Mouse (Mus musculus): ENCODE data around the gene Cdc14a.

The Cdc14a gene

GRCm38 (mm10) chr3:116423353-116424159 lies at the start of gene Cdc14a:
Gene Cdc14a (minus strand): TSS chr3:116424032.
- DNase-seq (ENCODE audit: low spot score), result peak; percentile 66

- no peak for DNase-seq (ENCODE audit: low spot score)
Observed at GRCm38 (mm10) chr3:116465709-116466108, 41.9 kb upstream of the Cdc14a start.

GRCm38 (mm10) chr3:116464318-116464717 lies 40.5 kb upstream of the Cdc14a start:
- no peak for DNase-seq (ENCODE audit: low spot score)

GRCm38 (mm10) chr3:116461053-116461452 lies 37.2 kb upstream of the Cdc14a start:
- no peak for DNase-seq (ENCODE audit: low spot score)

GRCm38 (mm10) chr3:116454529-116454928 lies 30.7 kb upstream of the Cdc14a start:
- DNase-seq (ENCODE audit: low spot score), result no peak

- no peak for DNase-seq (ENCODE audit: low spot score)
Observed at GRCm38 (mm10) chr3:116450741-116451140, 26.9 kb upstream of the Cdc14a start.

- DNase-seq (ENCODE audit: low spot score), result no peak
Observed at GRCm38 (mm10) chr3:116444327-116444726, 20.5 kb upstream of the Cdc14a start.

- no peak for DNase-seq (ENCODE audit: low spot score)
Observed at GRCm38 (mm10) chr3:116442788-116443187, 19.0 kb upstream of the Cdc14a start.

GRCm38 (mm10) chr3:116441518-116442205 lies 17.8 kb upstream of the Cdc14a start:
- DNase-seq (ENCODE audit: low spot score), result no peak

GRCm38 (mm10) chr3:116440066-116440997 lies 16.5 kb upstream of the Cdc14a start:
- DNase-seq (ENCODE audit: low spot score), result no peak

- no peak for DNase-seq (ENCODE audit: low spot score)
Observed at GRCm38 (mm10) chr3:116436811-116437601, 13.2 kb upstream of the Cdc14a start.

- DNase-seq (ENCODE audit: low spot score), result no peak
Observed at GRCm38 (mm10) chr3:116436113-116436512, 12.3 kb upstream of the Cdc14a start.

- DNase-seq (ENCODE audit: low spot score), result no peak
Observed at GRCm38 (mm10) chr3:116434757-116435156, 10.9 kb upstream of the Cdc14a start.

GRCm38 (mm10) chr3:116425901-116426300 lies 2.1 kb upstream of the Cdc14a start:
- DNase-seq (ENCODE audit: low spot score), result no peak

- peak; percentile 71 for DNase-seq (ENCODE audit: low spot score)
Observed at GRCm38 (mm10) chr3:116424973-116425284, 1.1 kb upstream of the Cdc14a start.

GRCm38 (mm10) chr3:116424160-116424972 lies 534 bp upstream of the Cdc14a start:
- peak; percentile 35 for DNase-seq (ENCODE audit: low spot score)

GRCm38 (mm10) chr3:116422795-116423352 lies 958 bp downstream of the Cdc14a start:
- DNase-seq (ENCODE audit: low spot score), result peak; percentile 30

- no peak for DNase-seq (ENCODE audit: low spot score)
Observed at GRCm38 (mm10) chr3:116422074-116422473, 1.8 kb downstream of the Cdc14a start.

GRCm38 (mm10) chr3:116421121-116421520 lies 2.7 kb downstream of the Cdc14a start:
- DNase-seq (ENCODE audit: low spot score), result no peak

- DNase-seq (ENCODE audit: low spot score), result no peak
Observed at GRCm38 (mm10) chr3:116419791-116420190, 4.0 kb downstream of the Cdc14a start.

Measured in spleen, adult 12 weeks (tissue).